Mouse (Mus musculus) layer of hippocampus, adult 11-12 months (tissue): ENCODE data around the gene Zmym6.
"Not testable (repeated sequence)": the region's sequence is repeated elsewhere in the genome, so short reads cannot be mapped to it uniquely, and the experiment has no call there.

Experiments
- DNase-seq: peaks from one replicate; pipeline ENCODE4 v3.0.0; 2022; ENCODE audit warnings: low spot score

Zmym6 gene

DNA sequence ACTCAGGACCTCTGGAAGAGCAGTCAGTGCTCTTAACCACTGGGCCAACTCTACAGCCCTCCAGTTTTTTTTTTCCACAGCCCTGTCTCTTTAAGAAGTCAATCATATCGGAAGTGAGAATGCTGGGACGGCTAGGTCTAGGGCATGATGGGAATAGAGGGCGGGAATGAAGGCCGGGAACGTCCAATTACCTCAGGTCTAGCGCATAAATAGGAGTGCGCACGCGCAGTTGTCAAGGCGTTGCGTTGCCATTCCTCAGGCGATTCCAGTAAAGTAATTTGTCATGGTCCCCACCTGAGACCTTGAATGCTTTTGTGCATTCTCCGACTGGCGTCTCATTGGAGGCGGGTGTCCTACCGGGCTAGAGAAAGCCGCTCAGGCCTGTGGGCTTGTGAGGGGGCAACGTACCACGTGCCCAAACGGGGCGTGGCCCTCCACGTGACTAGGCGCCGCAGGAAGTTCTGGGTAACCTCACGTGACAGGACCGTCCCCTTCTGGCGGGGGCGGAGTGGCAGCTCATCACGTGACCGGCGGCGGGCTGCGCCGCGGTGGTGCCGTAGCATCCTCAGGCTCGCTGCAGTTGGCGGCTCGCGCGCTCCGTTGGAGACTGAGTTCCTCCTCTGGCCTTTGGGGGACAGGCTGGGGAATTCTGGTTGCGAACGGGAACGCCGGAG lies at the start of gene Zmym6:
Gene Zmym6 (plus strand): TSS at position 509 of the 674 bp plus-strand sequence.
- peak; percentile 96 for DNase-seq

DNA sequence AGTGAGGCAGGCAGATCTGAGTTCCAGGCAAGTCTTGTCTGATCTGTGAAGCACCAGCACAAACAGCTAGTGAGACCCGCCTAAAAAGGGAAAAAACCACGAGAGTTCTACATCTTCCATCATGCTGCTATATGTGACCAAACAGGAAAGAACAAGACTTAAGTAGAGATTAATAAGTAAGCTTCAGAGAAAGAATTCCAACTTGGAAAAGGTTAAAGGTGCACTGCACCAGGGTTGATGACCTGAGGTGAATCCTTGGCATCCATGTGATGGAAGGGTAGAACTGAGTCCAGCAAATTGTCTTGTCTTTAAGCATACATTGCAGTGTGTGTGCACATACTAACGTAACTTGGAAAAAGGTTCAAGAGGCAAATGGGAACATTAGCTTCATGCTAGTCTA lies 40.0 kb upstream of the Zmym6 start:
- DNase-seq: no peak

DNA sequence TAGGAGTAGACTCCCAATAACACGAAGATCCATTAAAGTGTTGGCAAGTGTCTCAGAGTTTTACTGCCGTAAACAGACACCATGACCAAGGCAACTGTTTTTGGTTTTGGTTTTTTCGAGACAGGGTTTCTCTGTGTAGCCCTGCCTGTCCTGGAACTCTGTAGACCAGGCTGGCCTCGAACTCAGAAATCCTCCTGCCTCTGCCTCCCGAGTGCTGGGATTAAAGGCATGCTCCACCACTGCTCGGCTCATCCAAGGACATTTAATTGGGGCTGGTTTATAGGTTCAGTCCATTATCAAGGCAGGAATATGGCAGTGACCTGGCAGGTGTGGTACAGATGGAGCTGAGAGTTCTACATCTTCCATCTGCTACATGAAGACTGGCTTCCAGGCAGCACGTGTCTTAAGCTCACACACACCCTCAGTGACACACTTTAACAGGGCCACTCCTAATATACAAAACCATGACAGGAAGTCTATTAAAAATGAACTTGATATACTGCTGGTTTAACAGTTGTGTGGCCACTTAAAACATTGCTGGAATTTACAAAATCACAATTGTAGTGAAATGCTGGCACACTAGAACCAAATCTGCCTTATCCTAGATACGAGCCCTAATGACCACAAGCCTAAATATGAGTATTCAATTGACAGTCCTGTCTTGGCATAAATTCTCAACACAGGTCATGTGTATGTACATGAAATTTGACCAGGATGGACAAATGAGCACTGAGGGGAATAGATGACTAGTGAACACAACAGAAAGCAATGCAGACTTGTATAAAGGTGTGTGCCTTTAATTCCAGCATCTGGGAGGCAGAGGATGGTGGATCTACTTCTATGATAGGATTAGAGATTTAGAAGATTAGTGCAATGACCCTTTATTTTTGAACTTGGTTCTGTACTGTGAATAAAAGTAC lies 39.0 kb upstream of the Zmym6 start:
- DNase-seq: no peak

DNA sequence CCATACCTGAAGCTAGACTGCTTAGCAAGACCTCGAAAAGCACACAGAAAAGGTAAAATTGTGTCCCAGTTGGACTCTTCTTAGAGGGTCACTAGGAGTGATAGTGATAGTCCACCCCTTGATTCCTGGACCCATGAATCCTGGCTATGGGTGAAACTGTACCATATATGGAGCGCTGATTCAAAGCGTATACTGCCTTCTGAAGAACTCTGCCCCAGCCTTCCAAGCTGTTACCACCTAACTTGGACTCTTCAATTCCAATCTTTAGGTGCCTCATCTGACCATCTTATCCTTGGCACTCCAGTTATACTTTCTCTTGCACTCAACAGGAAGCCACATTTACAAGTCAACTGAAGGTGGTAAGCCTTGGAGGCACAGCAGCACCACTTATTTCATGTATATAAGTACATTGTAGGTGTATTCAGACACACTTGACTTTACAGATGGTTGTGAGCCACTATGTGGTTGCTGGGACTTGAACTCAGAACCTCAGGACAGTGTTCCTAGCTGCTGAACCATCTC lies 38.3 kb upstream of the Zmym6 start:
- DNase-seq: no peak

DNA sequence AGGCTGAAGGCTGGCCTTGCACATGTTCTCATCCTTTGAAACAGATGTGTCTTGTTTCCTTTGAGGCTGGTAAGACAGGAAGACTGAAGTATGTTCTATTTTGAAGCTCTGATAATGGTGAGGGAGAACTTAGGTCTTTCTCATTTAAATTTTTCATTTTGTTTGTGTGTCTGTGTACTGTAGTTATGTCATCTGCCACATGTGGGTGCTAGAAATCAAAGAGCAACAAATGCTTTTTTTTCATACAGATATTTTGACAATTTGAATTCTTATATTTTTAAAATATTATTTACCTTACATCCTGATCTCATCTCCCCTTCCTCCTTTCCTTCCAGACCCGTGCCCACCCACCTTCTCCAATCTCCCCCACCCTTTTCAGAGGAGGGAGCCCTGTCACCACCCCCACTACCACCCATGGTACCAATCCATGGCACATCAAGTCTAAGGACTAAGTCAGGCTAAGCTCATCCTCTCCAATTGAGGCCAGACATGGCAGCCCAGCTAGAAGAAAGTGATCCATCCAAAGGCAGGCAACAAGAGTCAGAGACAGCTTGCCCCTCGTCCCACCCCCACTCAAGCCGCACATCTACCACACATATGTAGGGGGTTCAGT lies 37.2 kb upstream of the Zmym6 start:
- no peak for DNase-seq

DNA sequence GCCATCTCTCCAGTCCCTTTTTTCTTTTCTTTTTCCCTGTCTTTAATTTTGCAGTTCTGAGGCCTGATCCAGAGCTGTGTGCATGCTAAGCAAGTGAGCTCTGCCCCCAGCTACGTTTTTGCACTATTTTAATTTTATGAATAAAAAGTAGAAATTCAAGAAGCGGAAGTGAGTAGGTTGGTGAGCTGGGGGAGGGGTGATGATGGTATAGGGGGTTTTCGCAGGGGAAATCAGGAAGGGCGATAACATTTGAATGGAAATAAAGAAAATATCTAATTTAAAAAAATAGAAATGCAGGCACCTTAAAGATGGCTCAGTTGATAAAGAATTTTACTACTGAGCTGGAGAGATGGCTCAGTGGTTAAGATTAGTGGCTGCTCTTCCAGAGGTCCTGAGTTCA lies 33.6 kb upstream of the Zmym6 start:
- DNase-seq: no peak

DNA sequence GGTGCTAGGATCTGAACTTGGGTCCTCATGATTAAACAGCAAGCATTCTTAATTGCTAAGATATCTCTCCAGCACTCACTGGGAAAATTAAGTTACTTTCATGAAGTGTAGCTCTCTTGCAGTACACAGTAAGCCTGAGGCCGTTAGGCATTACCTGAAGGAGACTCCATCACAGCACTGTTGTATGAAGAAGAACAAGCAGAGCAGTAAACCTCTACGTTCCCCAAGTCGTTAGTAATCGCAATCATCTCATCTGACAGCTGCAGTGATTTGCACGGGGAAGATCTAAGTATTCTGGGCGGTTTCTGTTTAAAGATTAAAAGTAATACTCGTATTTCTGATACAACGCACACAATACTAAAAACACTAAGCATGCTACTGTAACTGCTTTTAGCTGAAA lies 26.1 kb upstream of the Zmym6 start:
- no peak for DNase-seq

DNA sequence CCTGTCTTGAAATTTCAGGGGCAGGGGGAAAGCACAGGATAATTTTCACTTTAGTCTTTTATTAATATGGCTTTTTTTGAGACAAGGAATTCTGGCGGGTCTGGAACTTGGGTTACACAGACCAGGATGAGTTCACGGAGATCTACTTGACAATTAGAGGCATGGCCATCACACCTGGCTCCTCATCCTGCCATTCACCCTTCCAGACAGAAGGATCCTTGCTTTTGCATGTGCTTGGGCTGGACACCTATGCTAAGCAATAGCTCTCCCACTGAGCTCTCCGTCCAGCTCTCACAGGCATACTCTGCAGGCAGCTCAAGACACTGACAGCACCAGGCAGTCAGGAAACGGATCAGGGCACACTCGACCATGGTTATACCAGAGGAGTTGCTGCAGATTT lies 24.1 kb upstream of the Zmym6 start:
- DNase-seq: no peak

DNA sequence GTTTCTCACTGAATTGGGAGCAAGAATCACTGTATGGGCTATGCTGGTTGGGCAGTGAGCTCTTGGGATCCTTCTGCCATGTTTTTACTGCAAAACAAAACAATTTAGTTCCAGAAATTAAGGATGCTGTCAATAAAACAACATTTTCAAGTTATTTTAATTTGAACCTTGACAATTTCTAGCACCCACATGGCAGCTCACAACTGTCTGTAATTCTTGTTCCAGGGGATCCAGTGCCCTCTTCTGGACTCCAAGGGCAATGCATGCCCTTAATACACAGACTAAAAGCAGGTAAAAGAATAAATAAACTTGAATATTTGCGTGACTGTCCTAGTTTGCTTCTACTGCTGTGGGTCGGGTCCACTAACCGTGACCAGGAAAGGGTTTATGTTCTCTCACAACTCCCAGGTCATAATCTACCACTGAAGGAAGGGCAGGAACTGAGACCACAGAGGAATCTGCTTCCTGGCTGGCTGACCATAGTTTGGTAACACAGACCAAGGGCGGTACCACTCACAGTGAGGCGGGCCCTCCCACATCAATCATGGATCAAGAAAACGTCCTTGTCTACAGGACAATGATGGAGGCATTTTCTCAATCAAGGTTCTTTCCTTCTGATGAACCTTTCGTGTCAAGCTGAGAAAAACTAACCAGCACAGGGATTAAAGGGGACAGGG lies 22.5 kb upstream of the Zmym6 start:
- no peak for DNase-seq

DNA sequence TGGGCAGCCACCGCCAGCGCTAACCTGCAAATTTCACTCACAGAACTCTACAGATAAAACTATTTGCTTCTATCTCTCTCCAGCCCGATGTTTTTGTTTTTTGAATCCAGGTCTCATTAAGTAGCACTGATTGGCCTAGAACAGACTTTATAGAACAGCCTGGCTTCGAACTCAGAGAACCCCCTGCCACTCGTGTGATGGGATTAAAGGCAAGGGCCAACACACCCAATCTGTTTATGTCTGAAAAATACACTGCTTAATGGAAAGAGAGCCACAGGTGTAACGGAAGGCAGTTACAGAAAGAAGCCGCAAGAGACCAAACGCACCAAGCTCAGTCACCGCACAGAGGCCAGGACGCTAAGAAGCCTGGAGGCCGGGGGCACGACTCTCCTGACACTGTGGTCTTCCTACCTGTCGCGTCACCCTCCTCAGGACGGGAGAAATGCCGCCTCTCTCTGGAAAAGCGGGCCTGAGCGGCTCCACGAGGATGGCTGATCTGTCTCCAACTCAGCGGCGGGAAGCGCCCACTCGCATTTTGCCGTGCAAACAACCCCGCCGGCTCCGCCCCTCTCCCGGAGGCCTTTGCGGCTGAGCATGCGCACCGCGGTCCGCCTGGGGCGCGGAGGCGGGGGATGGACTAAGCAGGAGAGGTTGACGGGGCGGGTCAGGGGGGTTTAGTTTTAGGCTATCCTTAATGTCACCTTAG lies 16.4 kb upstream of the Zmym6 start, which contains the start of gene Zmym1:
Gene Zmym1 (minus strand): TSS at position 568 of the 706 bp plus-strand sequence.
- peak; percentile 85 for DNase-seq

DNA sequence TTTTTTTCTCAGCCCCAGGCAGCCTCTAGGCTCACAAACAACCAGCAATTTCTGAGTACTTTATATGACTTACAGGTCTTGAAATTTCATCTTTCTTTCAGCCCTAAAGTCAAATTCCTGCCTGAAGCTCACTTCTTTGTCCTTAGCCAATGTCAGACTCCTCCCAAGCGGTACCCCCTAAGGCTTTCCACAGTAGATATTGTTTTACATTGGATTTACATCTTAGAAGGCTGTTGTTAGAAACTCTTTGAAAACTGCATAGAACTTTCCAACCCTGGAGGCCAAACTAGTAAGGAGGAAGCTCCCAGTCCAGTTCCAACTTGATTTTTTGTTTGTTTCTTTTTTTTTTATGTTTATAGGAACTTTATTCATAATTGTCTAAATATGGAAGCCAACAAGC lies 13.1 kb upstream of the Zmym6 start:
- DNase-seq: no peak

DNA sequence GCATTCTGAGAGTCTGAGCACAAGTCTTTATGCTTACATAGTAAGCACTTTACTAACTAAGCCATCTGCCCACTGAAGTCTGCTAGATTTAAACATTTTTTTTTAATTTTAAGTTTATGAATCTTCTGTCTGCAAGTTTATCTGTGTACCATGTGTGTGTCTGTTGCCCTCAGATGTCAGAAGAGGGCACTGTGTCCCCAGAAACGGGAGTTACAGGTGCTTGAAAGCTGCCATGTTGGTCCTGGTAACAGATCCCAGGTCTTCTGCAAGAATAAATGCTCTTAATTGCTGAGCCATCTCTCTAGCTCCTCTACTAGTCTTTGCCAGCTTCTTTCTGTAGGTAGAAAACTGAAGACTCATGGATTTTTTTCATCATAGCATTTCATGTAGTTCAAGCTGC lies 2.3 kb upstream of the Zmym6 start:
- no peak for DNase-seq

DNA sequence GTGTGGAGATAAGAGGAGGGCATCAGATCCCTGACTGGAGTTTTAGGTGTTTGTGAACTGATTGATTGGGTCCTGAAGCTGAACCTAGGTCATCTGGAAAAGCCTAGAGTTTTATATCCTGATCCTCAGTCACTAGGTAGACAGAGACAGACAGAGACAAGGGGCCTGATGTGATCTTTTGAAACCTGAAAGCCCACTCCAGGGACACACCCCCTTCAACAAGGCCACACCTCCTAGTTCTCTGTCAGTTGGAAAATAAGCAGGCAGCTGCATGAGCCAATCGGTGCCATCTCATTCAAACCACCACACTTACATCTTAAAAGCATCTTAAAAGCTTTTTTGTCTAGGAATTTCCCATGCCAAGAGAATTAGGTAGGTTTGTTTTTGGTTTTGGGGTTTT lies 3.6 kb downstream of the Zmym6 start:
- no peak for DNase-seq

DNA sequence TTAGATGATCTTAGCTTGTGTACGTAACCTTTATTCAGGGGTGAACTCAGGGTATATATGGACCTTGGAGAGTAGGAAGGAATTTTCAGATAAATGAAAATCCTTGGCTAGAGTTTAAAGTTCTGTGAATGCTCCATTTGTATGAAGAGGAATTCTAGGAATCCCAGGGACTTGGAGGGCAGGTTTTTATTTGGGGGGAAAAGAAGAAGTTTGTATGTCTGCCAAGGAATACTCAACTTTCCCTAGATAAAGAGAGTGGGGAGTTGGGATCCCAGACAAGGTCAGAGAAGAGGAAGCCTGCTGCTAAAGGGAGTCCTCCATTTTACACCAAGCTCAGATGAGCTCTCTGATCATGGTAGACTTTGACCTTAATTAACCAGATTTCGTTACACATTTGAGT lies 5.9 kb downstream of the Zmym6 start:
- DNase-seq: no peak

DNA sequence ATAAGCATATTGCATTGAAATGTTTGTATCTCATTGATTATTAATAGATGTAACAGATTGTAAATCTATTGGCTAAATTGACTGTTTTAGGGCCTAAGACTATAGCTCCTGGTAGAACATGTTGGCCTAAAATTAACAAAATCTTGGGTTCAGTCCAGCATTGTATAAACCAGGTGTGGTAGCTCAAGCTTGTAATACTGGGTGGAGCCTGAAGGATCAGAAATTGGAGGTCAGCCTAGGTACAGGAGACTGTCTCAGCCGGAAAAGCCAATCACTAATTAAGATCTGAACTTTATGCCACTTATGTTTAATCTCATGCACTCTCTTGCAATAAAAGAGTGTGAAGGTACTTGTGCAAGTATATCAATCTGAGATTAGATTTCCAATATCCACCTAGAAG lies 8.6 kb downstream of the Zmym6 start:
- DNase-seq: no peak

DNA sequence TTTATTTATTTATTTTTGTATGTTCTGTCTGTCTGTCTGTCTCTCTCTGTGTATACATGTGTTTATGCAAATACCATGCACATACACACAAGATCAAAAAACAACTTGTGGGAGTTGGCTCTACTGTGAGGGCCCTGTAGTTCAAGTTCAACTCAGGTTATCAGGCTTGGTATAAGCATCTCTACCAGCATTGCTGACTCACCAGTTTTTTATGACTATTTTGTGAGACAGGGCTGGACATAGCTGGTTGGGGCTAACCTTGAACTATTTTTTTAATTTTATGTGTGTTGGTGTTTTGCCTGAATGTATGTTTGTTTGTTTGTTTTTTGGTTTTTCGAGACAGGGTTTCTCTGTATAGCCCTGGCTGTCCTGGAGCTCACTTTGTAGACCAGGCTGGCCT lies 14.0 kb downstream of the Zmym6 start:
- no peak for DNase-seq

DNA sequence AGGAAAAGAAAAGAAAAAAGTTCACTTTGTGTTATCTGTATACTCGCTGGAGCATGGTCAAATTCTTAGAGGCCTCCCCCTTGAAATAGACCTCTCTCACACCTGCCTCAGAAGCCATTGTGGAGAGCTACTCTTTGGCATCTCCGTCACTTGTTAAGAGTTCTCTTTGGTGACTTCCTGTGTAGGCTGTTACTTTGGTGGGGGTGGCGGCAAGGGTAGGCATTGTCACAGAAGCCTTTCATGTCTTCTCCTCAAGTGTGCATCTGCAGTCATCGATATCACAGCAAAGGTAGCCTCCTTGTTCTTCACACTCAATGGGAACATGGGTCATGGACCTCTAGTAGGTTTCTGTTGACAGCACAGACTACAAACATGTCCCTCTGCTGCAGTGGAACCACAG lies 17.9 kb downstream of the Zmym6 start:
- no peak for DNase-seq

DNA sequence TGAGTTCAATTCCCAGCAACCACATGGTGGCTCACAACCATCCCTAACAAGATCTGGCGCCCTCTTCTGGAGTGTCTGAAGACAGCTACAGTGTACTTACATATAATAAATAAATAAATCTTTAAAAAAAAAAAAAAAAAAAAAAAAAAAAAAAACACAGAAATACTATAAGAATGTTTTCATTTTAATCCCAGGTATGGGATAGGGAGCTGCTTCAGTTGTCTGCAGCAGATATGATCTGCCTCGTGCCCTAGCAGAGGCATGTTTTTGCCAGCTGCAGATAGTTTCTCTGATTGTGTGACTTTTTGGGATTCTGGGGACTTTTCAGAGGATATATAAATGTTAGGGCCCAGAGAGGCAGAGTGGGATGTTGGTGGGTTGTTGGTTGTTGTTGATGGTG lies 22.4 kb downstream of the Zmym6 start:
- not testable (repeated sequence) for DNase-seq

DNA sequence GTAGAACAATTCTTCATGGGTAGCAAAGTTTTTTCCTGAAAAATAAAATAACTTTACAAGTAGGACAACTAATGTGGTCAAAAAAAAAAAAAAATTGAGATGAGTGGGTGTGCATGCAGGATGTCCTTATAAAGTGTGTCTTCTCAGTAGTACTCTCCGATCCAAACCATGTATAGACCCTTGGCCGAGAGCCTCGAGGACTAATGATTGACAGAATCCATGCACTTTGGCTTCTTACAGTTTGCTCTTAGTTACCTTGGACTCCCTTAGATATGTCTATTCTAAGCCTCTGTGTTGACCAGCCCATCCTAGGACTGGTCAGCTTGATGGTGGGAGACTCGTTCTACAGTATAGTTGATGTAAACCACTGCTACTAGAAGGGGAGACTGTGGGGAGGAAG lies 30.4 kb downstream of the Zmym6 start:
- no peak for DNase-seq

DNA sequence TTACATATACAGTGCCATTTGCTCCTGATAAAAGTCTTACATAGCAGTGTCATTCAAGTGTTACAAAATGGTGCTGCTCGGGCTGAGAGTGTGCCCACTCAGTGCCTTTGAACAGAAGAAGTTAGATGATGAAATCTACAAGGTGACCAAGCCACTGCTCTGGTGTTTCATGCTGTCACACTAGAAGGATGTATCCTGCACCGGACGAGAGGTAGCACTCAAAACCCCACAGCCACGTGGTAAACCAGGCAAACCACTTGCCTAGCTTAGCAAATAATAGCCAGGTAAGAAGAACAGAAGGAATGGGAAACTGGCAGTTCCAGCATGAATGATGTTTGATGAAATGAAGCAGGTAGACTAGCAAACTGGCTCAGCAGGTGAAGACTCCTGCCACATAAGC lies 33.4 kb downstream of the Zmym6 start:
- DNase-seq: no peak

DNA sequence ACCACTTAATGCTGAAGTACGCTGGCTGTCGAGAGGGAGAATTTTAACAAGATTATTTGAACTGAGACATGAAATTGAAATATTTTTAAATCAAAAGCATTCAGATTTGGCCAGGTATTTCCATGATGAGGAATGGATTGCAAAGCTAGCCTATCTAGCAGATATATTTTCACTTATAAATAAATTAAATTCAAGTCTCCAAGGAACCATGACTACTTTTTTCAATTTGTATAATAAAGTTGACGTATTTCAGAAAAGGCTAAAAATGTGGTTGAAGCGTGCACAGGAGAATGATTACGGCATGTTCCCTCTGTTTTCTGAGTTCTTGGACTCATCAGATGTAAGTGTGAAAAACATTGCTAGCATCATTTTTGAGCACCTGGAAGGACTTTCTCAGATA lies 46.2 kb downstream of the Zmym6 start, which contains the start of gene Tmem35b:
Gene Tmem35b (plus strand): TSS at position 301 of the 400 bp plus-strand sequence.
- DNase-seq: no peak
